Mouse (Mus musculus) 3134 (cell line): ENCODE results near the gene Ampd3.

Experiments used
- DNase-seq: peaks from one replicate; pipeline ENCODE4 v3.0.0-alpha.2; 2011; ENCODE audit warnings: low spot score; ENCODE audit not compliant: insufficient read length; ENCODE audit errors: extremely low read depth

Ampd3 gene

DNA sequence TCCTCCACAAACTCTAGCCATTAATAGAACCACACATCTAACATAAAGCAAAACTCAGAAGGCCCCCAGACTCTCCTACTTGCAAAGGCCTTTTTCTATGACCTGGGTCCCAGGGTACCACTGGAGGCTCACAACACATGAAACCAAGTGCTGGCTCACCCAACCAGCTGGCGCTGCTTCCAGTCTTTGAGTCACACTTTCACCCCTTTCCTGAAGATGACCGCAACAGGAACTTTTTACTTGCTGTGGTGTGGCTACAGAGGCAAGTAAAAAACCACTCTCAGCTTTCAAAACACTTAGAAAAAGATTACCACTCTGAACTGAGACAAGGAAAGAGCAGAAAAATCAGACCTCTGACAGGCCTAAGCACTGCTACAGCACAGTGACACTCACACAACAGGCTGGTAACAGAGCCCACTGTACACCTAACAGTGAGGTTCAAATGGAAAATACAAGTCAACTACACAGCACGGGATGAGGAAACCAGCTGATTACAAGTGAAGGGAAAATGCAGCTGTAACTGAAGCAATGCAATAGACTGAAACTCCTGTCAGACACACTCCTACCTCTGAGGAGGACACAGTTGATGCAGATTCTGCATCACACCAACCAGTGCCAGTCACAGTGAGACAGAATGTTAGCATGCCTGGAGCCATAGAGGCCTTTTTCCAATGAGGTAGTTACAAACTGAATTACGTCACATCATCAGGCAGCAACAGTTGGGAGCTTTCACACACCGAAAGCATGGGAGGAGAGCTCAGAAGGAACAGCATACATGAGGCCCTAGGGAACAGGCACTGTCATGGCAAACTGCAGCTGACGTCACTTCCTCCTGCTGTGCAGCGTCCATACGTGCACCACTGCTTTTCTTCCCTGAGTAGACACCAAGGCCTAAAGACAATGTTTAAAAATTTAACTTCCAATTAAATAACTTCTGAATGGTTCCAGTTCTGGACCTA is 56.3 kb downstream of the Ampd3 start:
- DNase-seq, result peak; percentile 60

DNA sequence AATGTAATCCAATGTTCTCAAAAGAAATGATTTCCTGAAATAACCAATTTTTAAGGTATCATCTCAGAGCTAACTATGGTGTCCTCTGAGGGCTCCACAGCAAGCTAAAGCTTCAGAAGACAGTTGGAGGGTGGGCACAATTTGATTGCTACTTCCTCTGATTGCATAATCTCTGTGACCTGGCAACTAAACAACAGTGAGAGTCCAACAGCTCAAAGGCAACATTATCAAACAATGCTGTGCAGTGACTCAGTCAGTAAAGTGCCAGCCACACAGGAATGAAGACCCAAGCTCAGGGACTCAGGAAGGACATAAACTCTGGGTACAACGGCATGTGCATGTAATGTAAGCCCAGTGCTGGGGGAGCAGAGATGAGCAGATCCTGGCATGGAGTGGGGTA is 65.0 kb downstream of the Ampd3 start:
- DNase-seq, result no peak

DNA sequence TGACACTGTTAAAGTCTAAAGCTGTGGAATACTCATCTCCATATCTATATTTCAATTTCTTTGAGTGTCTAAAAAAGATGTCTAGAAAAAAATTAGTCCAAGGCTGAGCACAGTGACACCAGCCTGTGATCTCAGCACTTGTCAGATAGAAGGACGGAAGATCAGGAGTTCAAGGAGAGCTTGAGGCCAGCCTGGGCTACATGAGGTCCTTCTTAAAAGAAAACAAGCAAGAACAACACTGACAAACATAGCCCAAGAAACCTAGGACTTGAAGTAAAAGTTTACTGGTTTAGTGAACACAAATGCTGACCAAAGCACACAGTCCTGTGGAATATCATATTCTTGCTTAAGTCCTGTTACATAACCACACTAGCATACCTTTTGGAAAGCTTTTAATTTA is 66.0 kb downstream of the Ampd3 start:
- DNase-seq, result no peak

DNA sequence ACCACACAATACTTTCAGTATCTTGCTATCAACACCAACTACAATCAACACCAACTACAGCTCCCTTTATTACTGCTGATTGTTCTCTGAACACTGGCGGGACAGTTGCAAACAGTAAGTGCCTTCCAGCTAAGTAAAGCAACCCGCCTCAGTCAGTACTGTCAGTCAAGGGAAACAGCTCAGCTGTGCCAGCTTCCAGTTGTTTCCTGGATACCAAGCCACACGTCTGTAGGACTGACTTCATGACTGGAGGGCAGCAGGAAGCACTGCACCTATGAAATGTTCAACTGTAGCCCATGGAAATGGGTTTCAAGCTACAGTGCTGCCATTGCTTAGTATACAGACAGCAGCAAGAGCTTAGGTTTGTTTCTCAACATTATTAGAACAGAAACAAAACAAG is 66.5 kb downstream of the Ampd3 start:
- no peak for DNase-seq

DNA sequence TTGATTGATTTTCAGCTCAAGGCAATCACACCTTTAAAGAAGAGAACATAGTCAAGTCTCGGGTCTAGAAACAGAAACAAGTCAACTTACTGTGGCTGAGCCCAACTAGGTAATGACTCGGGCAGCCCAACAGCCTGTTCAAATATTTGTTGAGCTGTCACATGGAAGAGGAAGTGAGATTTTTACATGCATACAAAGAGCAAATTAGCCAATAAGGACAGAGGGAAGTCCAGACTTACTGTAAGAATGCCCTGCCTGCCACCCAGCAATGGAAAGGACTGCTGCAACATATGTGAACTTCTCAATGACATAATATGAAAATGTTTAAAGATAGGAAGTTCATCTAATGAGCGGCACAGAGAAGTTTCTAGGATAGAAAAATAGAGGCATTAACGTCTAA is 72.3 kb downstream of the Ampd3 start:
- no peak for DNase-seq

DNA sequence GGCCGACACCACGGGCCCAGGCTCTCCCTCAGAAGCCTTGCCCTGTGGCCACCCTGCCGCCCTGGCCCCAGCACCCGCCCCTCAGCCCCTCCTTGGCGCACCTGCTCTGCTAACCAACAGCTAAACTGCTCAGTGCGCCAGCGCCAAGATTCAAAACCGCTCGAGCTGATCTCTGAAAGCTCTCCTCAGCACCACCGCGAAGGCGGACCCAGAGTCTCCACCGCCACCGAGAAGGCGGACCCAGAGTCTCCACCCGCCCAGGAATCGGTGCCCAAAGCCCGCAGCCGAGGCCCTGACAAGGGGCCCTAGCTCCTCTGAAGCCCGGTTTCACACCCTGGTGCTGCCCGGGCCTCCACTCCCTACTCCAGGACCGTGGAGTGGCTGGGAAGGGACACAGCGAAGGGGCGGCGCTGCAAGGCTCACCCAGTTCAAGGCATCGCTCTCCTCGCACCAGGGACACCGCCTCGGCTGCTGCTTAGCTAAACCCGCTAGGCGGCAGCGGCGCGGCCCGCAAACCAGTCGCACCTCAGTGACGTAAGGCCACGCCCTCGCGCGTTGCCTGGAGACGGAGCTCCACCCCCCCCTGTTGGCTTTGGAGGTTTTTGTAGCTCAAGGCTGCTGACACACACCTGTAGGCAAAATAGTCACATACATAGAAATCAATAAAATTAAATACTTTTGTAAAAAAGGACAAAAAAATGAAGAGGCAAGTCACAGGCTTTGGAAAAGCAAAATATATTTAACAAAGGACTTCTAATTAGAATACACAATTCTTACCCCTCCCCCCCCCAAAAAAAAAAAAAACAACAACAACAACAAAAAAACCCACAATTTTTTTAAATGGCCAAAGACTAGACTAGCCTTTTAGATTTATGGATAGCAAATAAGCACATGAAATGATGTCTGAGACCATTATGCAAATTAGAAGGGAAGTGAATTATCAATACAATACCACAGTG is 76.2 kb downstream of the Ampd3 start, which contains the start of gene Rnf141:
Gene Rnf141 (minus strand): TSS at position 542 of the 959 bp plus-strand sequence.
- peak; percentile 96 for DNase-seq

DNA sequence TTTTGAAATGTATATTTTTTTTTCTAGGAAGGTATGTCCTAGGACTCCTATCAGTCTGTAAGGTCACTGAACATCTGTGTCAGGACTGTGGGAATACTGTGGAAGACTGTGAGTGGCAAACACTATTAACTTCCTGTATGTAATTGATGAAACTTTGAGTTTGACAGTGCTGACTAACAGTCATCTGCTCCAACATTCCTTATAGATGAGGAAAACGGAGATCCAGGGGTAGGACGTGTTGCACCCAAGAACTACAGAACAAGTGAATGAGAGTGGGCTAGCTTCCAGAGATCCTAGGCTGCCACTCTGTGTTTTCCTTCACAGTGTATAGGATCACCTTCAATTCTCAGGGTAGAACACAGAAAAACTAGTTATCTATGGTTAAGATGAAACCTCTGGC is 79.3 kb downstream of the Ampd3 start:
- DNase-seq, result no peak

DNA sequence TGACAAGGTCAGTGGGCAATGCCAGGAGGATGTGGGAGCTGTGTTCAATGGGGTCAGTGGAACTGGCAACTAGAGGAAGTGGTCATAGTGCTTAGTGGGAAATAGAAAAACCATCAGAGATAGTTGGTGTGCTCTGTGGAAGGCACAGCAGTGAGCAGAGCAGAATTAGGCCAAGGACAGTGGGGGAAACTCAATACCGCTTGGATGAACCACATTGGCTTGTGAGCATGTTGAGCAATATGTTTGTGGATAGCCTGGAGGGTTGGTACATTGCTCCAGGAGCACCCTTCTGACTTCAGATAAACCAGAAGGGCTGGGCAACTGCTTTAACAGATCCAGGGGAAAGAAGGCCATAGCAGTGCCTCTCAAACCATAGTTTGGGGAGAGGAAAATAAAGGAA is 80.4 kb downstream of the Ampd3 start:
- DNase-seq, result no peak

DNA sequence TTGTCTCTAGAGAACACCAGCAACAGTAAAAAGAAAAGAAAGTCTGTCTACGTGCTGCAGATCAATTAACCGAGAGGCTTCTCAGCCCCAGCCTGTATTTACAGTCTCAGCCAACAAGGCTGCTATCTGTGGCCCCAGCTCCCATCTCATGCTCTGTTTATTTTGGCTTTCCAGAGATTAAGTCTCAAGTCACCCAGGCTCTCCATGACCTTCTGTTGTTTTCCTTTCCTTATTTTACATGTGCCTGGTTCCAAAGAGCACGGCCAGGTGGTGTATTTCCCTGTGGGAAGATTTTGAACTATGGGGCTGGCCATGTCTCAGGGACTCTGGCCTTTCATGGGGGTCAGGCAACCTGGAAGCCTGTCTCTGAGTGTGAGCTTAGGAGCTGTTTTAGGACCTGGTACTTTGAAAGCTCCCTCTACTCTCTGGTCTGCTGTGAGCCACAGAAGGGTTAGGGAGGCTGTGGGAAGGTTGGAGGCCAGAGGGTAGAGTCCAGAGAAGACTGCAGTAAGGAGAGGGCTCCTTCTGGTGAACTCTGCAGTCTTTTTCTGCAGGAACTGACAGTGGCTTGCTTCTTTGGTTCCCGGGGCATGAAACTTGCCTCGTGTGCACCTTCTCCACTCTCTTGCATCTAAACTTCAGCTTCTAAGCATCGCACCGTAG is 83.7 kb downstream of the Ampd3 start:
- no peak for DNase-seq

DNA sequence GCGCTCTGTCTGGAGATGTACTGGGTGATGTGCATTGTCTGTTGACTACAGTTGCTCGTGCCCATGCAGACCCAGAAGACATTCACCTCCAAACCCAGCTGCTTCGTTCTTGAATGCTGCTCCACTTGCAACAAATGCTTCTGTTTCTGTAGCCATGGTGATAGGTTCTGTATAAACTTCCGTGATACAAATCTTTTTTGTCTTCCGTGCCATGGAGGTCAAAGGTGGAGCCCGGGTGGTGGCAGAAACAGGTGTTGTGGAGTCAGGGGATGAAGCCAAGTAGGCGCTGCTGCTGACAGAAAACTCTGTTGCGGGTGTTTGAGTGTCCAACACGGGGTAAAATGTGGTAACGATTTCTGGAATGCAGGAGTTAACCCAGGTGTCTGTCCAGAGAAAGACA is 85.6 kb downstream of the Ampd3 start:
- DNase-seq, result no peak

DNA sequence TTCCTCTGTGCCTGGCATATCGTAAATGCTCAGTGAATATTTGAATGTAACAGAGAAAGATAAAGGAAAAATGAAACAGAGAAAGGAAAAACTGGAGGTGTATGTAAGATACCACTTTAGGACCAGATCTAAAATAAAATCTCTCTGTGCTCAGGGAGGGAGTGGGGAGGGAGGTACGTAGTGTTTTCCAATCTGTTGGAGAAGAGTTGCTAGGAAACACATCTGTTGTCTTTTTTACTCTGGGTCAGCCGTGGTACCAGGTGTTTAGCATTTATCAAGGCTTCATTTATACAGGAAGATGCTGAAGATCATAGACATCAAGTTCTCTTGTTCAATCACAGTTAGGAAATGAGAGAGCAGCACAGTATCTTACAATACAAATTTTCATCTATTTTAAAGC is 86.5 kb downstream of the Ampd3 start:
- DNase-seq, result no peak

DNA sequence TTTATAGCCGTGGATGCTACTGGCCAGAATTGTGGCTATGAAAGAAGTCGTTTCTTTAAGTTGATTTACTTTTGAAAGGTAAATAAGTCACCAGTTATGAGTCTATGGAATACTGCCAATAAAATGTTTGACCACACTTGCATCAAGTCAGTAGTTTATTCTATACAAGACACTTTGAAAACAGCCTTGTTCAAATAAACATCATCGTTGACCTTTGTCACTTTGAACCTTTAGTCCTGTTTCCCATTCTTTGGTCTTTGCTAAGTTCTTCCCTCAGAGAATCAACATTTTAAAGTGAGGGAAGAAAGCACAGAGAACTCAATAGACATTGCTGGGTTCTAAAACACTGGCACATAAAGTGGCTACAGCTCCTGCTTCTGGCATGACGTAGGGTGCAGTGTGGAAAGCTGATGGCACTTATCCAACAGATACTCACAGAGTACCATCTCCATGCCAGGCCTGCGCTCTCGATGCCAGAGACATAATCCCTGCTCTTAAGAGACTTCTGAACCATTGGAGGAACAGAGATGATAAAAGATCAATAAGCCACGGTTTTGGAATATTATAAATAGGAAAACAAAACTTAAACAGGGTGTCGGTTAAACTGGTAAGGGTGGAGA is 87.0 kb downstream of the Ampd3 start:
- no peak for DNase-seq

DNA sequence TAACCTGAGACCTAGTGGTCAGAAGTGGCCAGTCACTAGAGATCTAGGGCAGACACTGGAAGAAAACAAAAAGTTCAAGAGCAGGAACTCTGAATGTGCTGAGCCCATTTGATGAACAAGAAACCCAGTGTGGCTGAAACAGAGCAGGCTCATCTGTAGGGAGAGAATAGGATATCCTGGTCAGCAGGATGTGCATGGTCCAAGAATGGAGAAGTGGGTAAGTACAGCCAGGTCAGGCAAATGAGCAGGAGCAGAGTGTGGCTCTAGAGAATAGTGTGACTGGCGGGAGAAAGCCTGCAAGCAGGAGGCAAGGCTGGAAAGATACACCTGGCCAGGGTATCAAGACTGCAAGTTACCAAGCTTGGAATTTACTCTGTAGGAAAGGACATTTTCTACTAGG is 87.6 kb downstream of the Ampd3 start:
- DNase-seq, result no peak

DNA sequence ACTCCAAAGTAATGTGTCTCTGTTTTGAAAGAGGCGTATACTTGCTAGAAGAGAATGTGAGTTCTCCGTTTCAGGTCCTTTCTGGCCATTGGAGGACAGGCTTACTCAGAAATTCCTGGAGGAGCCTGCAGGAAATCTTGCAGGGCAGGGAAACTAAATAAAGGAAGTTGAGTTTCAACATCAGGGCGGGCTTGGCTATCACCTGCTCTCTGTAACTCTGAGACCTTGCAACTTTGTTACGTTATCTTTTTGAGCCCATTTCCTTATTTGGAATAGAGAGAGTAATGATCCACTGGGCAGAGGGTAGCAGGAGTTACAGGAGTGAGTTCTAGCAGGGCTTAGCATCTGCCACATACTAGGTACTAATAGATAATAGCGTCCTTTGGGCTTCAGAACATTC is 92.1 kb downstream of the Ampd3 start:
- DNase-seq, result no peak
